Mouse (Mus musculus): ENCODE results near the gene Khdc4. TPM values are rescaled to one million over a fixed set of nuclear protein-coding genes. Genes with fewer than 3 reads are reported as not detected.
A peak's percentile ranks its signal among the peaks of the same experiment; 100 is the strongest.
"Not testable (repeated sequence)": the region's sequence is repeated elsewhere in the genome, so short reads cannot be mapped to it uniquely, and the experiment has no call there.

Gene Khdc4
- total RNA-seq, 2 experiments from 2014 or later = 55.3 to 59.3 TPM

DNA sequence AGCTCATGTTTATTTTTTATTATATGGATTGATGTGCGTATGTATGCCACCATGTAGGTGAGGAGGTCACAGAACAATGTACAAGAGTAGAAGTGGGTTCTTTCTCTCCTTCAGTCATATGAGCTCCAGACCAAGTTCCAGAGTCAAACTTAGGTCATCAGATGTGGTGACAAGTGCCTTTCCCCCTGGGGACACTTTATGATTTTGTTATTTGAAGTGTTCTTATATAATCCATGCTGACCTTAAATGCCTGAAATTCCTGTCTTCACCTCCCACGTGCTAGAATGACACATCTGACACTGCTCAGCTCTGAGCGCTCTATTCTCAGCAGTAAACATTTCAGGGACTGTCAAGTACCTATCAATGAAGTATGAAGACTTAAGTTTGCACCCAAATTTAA is 15.6 kb downstream of the Khdc4 start:
- no peak for TF ChIP-seq CTCF (IDR thresholded peaks at IDR 0.05)
- no peak for DNase-seq (ENCODE audit: extremely low spot score in 1 of 2, low spot score in 2 of 2)
- Histone ChIP-seq H3K27ac (no peak overlapping the region), H3K4me3 (no peak overlapping the region)
- intact Hi-C loops (cut with DNase I) = no loop called here

DNA sequence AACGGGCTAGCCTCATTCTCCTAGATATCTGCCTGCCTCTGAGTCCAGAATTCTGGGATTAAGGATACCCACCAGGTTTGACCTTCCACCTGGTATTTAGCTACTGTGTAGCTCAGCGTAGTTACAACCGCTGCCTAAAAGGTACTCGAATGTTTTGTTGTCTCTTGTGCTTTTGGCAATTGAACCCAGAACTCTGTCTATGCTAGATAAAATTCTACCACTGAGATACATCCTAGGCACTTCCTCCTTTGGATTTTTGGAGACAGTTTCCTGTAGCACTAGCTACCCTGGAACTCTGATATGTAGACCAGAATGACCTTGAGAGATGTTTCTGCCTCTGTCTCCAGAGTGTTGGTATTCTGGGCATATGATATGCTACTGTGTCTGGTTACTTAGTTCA is 28.1 kb downstream of the Khdc4 start:
- intact Hi-C loops (cut with DNase I) = no loop called here
- H3K4me3 ChIP-seq = no peak overlapping the region
- no peak for TF ChIP-seq CTCF (IDR thresholded peaks at IDR 0.05)
- H3K27ac ChIP-seq = no peak overlapping the region
- no peak for DNase-seq (ENCODE audit: extremely low spot score in 1 of 2, low spot score in 2 of 2)

DNA sequence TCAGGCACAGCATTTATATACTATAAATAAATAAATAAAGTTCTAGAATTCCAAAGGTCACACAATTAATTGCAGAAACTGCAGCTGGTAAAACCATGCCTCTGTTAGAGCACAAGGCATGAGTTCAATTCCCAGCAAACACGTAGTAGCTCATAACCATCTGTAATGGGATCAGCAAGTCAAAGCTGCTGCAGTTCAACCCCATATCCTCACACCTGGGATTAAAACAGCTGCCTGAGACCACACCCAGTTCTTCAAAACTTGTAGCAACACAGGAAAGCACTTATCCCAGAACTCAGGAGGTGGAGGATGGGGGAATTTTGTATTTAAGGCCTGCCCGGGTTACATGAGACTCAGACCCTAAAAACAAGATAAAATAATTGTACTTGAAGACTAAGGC is 29.1 kb downstream of the Khdc4 start:
- DNase-seq (ENCODE audit: extremely low spot score in 1 of 2, low spot score in 2 of 2) = no peak
- TF ChIP-seq CTCF (IDR thresholded peaks at IDR 0.05) = no peak
- Histone ChIP-seq H3K4me3 (no peak overlapping the region), H3K27ac (no peak overlapping the region)
- intact Hi-C loops (cut with DNase I) = no loop called here

DNA sequence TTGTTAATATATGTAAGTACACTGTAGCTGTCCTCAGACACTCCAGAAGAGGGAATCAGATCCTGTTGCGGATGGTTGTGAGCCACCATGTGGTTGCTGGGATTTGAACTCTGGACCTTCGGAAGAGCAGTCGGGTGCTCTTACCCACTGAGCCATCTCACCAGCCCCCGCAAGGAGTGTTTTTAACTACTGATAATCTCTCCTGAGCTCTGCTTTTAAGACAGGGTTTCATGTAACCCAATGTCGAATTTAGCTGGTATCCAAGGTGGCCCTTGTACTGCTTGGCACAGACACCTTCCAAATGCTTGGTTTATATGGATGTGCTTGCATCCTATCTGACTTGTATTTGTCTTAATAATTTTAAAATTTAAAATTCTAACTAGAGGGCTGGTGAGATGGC is 30.1 kb downstream of the Khdc4 start:
- intact Hi-C loops (cut with DNase I); H3K4me3 ChIP-seq; H3K27ac ChIP-seq; DNase-seq (ENCODE audit: extremely low spot score in 1 of 2, low spot score in 2 of 2): not testable (repeated sequence)

DNA sequence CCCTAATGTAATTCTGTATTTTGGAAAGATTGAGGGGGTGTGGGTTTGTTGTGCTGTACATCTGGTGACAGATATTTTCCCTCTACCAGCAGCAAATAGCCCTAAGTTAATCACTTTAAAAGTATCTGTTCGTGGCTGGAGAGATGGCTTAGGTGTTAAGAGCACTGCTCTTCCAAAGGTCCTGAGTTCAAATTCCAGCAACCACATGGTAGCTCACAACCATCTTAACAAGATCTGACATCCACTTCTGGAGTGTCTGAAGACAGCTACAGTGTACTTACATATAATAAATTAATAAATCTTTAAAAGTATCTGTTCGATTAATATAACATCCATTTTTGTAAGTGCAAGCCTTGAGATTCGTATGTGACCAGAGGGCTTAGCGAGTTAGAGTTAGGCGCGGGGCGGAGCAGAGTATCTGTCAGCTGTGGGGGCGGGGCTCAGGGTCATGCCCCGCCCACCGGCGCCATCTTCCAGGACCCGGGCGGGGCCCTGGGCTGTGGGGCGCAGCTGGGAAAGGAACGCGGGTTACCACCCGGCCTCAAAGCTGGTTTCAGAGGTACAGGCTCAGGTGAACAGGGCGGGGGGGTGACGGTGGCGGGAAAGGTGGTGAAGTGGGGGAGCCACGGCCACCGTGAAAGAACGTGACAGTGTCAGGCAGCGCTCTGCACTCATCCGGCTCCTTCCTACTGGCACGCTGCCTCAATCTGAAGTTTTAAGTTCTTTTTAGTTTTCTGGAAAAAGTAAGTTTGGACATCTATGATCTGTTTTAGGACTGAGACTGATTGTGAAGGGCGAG is 31.0 kb downstream of the Khdc4 start, which contains the start of gene Rit1:
Gene Rit1 (plus strand): TSS at position 440 of the 799 bp plus-strand sequence.
- peak within 1 kb of the TSS; percentile 89 for H3K4me3 ChIP-seq
- intact Hi-C loops (cut with DNase I) = no loop called here
- DNase-seq (ENCODE audit: extremely low spot score in 1 of 2, low spot score in 2 of 2) = peak; percentile 76 to 81
- H3K27ac ChIP-seq = peak within 1 kb of the TSS; percentile 82
- TF ChIP-seq CTCF (IDR thresholded peaks at IDR 0.05) = no peak

DNA sequence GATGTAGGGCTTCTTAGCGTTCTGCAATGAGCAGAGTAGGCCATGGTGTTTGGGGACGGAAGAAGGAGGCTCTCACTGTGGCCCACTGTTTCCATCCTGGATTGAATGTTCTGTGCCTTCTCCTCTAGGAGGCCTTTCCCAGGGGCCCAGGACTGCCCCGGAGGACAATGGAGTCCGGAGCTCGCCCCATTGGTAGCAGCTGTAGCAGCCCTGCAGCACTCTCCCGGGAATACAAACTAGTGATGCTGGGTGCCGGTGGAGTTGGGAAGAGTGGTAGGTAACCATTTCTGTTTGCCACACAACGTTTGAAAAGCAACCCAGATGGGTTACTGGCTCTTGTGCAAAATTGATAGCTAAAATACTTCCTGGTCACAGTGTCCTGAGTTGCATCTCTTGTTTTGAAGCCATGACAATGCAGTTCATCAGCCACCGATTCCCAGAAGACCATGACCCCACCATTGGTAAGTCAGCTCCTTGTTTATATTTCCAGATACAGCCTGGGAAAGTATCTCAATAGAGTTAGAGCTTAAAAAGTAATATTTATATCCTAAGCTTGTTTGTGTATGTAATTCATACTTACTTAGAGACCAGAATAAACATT is 31.7 kb downstream of the Khdc4 start:
- no peak for TF ChIP-seq CTCF (IDR thresholded peaks at IDR 0.05)
- intact Hi-C loops (cut with DNase I) = no loop called here
- H3K4me3 ChIP-seq = peak overlapping the region; percentile 89
- peak; percentile 20 to 29 for DNase-seq (ENCODE audit: extremely low spot score in 1 of 2, low spot score in 2 of 2)
- H3K27ac ChIP-seq = peak overlapping the region; percentile 82

DNA sequence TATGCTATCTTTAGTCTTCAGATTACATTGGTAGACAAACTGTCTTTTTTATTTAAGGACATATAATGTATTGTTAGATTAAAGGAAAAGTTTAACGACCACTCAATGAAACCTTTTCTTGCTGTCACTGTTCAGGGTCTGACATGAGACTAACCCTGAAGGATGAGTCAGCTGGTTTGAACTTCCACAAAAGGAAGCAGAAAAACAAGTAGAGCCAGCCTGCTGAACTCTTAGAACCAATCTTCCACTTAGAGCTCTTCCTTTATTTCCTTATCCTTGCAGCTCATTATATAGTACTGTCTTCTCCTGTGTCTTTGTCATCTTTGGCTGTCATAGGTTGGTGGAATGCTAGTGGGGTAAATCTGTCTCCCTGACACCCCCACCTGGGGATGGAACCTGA is 32.2 kb downstream of the Khdc4 start:
- intact Hi-C loops (cut with DNase I) = no loop called here
- DNase-seq (ENCODE audit: extremely low spot score in 1 of 2, low spot score in 2 of 2) = no peak
- TF ChIP-seq CTCF (IDR thresholded peaks at IDR 0.05) = no peak
- peak overlapping the region; percentile 89 for H3K4me3 ChIP-seq
- no peak overlapping the region; the same call in 1 of the 2 replicates for H3K27ac ChIP-seq

DNA sequence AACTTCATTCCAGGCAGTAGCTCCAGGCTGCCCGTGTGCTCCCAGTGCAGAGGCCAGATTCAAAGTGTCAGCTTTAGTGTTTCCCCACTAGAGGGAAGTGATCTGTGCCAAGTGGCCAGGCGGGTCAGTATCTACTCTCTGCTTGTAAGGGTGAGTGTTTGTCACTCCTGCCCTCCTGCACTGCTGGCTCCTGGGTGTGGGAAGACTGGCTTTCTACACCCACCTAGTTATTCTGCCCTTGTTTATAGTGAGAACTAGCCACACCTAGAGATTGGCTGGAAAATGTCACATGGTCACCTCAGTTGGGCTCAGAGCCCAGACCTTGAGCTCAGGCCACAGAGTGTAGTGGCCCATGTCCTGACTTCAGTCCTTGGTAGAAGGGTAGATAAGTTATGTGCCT is 33.5 kb downstream of the Khdc4 start:
- no peak for DNase-seq (ENCODE audit: extremely low spot score in 1 of 2, low spot score in 2 of 2)
- Histone ChIP-seq H3K27ac (no peak overlapping the region), H3K4me3 (no peak overlapping the region)
- peak; percentile 8 for TF ChIP-seq CTCF (IDR thresholded peaks at IDR 0.05)
- intact Hi-C loops (cut with DNase I) = no loop called here

DNA sequence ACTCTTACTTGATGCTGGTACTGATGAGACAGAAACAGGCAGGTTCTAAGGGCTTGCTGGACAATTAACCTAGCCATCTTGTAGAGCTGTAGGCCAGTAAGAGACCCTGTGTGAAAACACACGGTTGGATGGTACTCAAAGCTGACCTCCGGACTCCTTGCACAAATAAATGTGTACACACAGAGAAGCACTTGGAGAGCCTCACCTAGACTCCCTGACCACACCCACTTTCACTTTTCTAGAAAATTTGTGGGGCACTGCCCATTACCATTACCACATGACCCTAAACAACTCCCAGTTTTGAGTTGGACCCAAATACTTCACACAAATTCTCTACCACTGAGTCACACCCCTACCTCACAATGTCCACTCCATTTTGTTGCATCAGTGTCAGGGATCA is 51.0 kb downstream of the Khdc4 start:
- no peak for DNase-seq (ENCODE audit: extremely low spot score in 1 of 2, low spot score in 2 of 2)
- Histone ChIP-seq H3K4me3 (no peak overlapping the region), H3K27ac (no peak overlapping the region)
- intact Hi-C loops (cut with DNase I) = loop anchor here (5.0 kb wide), 1 partner anchor 144 kb away; no protein-coding TSS in a partner anchor
- no peak for TF ChIP-seq CTCF (IDR thresholded peaks at IDR 0.05)

DNA sequence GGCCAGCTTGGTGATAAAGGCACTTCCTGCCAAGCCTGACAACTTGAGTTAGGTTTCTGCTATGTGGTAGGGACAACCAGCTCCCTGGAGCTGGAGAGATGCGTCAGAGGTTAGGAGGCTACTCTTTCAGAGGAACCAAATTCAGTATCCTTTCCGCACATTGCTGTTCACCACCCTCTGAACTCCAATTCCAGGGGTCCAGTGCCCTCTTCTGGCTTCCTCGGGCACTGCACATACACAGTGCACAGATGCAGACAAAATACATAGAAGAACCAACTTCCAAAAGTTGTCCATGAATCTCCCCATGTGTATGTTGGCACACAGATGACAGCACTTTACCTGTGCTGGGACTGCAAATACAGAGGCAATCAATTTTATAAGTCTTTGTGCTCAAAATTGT is 53.0 kb downstream of the Khdc4 start:
- peak in 1 of 2 experiments; percentile 42 for DNase-seq (ENCODE audit: extremely low spot score in 1 of 2, low spot score in 2 of 2)
- TF ChIP-seq CTCF (IDR thresholded peaks at IDR 0.05) = peak; percentile 72
- H3K4me3 ChIP-seq = no peak overlapping the region
- no peak overlapping the region for H3K27ac ChIP-seq
- intact Hi-C loops (cut with DNase I) = loop anchor here (5.0 kb wide), 1 partner anchor 146 kb away; no protein-coding TSS in a partner anchor

DNA sequence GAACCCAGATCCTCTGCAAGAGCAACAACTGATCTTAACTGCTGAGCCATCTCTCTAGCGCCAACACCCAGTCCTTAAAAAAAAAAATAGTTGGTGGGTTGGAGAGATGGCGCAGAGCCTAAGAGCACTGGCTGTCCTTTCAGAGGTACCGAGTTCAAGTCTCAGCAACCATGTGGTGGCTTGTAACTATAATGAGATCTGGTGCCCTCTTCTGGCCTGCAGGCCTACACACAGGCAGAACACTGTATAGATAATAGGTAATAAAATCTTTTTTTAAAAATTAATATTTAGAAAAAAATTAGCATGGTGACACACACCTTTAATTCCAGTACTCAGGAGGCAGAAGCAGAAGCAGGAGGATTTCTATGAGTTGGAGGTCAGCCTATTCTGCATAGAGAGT is 54.5 kb downstream of the Khdc4 start:
- TF ChIP-seq CTCF (IDR thresholded peaks at IDR 0.05) = peak; percentile 40
- intact Hi-C loops (cut with DNase I) = no loop called here
- Histone ChIP-seq H3K27ac (no peak overlapping the region), H3K4me3 (no peak overlapping the region)
- DNase-seq (ENCODE audit: extremely low spot score in 1 of 2, low spot score in 2 of 2) = no peak

DNA sequence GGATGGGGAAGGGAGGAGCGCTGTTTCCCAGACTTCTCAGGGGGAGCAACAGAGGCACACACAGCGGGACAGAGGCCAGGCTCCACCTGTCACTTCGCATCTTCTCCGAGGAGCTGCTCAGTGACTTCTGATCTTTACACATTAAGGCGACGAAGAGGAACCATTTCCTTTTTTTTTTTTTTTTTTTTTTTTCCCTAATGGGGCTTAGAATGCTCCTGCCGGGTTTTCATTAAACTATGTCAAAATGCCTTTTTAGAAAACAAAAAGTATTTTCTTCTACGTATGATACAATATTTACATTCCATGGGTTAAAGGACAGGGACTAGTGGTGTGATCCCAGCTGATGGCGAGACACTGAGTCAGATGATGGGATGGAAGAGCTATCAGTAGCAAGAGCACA is 59.9 kb downstream of the Khdc4 start:
- no peak for TF ChIP-seq CTCF (IDR thresholded peaks at IDR 0.05)
- intact Hi-C loops (cut with DNase I) = no loop called here

More for the DNA sequence above, 59.9 kb downstream of the Khdc4 start:
- no peak overlapping the region for H3K27ac ChIP-seq
- no peak for DNase-seq (ENCODE audit: extremely low spot score in 1 of 2, low spot score in 2 of 2)
- H3K4me3 ChIP-seq = no peak overlapping the region
